Mouse (Mus musculus) kidney, postnatal 25 days (tissue): ENCODE results near the gene Idua.

ENCODE experiments used
- DNase-seq, 2 experiments: peaks; one replicate each; pipeline ENCODE4 v3.0.0; 2021; ENCODE audit warnings: mixed read lengths in 2 of 2

The Idua gene

DNA sequence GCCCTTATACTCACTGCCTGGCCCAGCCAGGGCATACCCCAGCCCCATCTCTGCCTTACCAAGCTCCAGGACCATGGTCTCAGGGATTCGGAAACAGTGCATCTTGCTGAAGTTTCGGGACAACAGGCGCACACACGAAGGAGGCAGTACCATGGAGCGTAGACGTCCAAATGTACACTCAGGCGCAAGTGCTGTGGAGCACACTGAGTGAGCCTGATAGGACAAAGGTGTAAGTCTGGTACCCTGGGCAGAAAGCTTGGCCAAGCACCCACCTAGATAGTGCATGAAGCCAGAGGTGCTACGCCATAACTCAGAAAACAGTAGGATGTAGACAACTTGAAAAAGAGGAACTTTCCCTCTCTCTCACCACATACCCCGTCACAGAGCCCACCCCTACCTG, 4.8 kb upstream of the Idua start:
- DNase-seq = no peak

DNA sequence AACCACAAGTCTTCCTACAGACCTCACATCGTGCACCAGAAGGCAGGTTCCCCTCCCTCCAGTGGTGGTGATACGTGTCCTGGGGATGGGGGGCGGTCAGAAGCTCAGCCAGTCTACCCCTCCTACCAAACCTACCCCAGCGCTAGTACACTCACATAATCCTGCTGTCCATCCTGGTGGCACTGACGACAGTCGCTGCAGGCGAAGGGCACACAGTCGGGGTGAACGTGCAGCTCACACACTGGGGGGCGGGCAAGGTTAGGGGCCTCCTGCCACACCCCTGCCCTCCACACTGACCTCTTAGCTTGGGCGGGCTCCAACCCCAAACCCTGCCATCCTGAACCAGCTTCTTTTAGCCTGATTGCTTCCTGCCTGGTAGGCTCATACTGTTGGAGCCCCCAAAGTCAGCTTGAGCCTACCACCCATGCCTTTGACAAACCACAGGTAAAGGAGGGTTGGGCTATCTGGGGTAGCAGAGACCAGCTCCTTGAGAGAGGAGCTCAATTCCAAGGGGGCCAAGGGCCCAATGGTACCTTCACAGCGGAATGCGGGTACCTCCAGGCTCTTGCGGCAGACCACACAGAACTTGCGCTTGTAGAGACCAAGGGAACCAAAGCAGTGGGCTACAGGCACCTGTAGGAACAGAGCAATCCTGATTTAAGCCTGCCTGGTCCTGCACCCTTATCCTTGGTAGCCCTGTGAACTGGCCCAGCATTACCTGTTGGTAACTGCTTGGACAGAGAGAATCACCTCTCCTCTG, 4.1 kb upstream of the Idua start:
- DNase-seq = no peak

DNA sequence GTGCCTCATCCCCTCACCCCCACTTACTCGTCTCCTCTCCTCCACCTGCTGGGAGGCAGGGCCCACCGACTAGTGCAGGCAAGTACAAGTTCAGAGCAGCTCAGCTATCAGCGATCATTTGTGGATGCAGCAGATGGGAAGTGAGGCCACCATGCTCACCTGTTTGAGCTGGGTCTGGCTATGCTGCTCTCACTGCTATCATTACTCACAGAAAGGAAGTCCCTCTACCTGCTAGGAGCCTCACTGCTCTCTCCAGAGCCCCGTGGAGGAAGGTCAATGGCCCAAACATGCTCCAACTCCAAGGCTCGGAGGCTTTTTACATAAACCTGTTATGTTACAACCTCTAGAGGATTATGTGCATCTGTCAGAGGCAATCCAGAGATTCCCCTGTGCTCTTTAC, 2.7 kb upstream of the Idua start:
- no peak for DNase-seq

DNA sequence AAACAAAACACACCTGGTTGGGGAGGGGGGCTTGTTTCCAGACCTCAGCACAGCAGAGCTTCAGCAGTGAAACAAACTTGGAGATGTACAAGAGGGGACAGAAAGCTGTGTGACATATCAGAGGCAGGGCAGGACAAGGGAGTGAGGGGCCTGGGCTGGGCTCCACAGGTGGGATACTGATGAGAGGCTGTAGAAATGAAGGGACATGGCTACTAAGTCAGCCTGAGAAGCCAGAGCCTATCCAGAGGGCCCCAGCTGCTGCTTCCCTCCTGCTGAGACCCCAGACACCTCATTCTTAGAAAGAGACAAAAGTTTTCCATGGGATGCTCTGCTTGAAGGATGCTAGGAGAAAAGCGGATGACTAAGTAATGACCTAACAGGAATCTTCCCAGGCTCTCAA, 1.5 kb upstream of the Idua start:
- peak in 1 of 2 experiments; percentile 30 for DNase-seq

DNA sequence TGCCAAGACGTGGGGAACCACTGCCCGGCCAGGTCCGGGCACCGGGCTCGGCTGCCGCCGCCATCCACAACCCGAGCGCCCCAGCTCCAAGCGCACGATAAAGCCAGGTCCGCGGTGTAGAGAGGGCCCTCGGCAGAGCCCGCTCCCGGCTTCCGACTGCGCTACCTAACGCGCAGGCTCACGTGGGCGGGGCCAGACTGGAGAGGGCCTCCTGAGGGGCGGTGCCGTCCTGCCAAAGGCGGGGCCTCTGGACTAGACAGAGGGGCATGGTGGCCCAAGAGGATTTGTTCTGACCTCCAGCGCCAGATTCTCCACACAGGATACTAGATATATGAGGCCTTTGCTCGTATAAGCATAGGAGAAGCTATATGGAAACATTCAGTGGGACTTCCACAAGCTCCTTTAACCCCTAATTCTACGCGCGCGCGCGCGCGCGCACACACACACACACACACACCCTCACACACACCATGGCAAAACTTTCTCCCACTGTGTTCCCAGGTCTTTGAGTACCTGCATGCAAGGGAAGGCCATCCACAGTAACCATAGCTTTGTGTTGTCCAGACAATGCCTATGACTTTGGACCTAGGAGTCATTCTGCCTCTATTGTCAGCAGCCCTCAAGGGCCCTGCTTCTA, 619 bp downstream of the Idua start:
- peak; percentile 97 for DNase-seq

DNA sequence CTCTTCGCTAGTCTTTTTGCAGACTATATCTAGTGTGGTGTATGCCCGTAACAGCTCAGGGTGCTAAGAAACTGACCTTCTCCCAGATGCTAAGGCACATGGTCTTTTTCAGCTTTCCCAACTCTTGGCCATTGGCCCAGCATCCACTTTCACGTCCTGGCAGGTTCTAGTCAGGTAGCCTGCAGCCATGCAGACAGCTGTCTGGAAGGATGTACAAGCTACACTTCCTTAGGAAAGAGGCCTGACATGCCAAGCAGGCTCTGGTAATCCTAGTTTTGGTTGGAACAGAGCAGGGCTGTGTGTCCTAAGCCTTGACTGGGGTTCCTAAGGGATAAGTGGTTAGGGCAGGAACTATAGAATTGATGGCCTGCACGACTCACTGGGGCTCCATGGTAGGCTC, 2.6 kb downstream of the Idua start:
- peak in 1 of 2 experiments; percentile 16 for DNase-seq

DNA sequence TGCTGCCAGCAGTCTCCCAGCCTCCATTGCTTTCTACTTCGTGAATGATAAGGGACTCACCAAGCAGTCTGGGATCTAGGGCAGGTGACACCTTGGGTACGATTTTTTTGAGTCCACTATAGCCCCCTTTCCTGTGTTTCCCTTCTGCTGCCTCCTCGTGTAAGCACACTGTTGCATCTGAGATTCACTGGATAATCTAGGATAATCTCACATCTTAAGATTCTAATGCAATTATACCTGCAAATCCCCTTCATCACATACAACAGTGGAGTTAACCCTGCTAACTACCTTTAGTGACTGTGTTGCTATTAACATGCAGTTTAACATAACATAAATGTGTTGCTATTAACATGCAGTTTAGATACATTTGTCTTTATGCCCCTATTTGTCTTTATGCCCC, 4.9 kb downstream of the Idua start:
- no peak for DNase-seq

DNA sequence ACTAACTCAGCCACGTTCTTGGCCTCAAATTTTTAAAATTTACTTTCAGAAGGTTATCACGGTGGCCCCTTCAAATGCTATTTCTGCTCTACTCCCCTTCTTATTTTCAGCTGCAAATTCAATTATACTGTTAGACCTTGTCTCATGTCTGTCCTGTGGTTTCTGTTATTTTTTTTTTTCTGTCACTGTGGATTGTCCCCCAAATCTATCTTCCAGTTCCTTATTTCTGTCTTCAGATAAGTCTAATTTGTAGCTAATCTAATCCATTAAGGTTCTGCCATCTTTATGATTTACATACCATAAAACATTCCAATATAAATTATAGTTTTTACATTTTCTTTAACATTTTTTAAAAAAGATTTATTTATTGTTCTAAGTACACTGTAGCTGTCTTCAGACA, 7.2 kb downstream of the Idua start:
- DNase-seq = no peak

DNA sequence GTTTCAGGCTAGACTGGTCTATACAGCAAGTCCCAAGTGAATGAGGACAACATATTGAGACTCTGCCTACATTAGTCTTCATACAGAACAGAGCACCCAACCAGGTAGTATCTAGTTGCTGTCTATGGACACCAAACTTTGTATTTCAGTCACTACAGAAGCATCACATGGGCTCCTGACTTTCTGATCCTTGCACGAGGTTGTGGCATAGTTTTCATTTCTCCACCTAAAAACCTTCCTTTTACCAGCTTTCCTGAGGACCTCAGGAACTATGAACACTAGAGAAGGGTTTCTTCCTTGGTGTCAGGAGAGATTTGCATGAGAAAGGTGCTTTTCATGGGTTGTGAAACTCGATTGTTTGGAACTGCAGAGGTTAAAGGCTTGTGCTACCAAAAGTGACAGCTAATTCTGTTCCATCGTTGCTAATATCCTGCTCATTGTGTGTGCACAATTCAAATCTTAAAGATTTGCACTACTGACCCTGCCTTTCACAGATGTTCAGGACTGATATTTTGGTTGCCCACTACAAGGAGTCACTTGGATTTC, 8.3 kb downstream of the Idua start:
- peak in 1 of 2 experiments; percentile 18 for DNase-seq

DNA sequence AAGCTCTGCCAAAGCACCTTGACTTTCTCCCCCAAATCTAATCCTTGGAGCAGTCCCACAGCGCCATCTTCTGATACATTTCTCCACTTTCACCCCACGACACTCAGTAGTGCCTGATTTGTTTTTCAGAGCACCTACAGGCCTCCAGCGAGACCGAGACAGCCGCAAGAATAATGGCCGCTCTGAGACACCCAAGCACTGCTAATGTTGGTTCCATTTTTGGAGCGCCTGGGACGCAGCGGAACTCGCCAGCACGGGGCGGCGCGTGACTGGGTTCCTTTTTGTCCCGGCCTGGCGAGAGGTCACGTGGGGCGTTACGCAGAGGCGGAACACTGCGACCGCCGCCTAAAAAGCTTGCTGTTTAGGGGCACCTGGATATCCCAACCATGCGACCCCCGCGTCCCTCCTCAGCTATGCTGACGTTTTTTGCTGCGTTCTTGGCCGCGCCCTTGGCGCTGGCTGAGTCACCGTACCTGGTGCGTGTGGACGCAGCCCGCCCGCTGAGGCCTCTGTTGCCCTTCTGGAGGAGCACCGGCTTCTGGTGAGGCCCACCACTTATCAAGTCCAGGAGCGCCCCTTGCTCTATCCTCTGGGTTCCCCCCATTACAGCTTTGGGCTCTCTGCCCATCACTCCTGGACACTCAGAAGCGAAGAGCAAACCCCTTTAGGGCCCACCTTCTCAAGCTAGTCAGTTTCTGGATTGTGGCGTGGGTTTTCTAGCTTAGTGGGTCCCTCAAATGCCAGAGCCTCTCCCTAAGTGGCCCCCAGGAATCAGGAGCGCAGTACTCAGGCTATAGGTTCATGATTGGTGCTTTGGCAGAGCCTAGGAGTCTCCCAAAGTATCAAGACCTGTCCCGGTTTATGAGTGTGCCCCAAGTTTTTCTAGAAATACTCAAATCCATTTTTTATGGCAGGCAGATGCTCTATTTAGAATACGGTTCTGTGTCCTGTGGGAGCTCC, 9.1 kb downstream of the Idua start, which contains the start of gene Dgkq:
TSS of gene Dgkq (minus strand) at position 696 of the 960 bp plus-strand sequence.
- DNase-seq = peak; percentile 93 to 95

DNA sequence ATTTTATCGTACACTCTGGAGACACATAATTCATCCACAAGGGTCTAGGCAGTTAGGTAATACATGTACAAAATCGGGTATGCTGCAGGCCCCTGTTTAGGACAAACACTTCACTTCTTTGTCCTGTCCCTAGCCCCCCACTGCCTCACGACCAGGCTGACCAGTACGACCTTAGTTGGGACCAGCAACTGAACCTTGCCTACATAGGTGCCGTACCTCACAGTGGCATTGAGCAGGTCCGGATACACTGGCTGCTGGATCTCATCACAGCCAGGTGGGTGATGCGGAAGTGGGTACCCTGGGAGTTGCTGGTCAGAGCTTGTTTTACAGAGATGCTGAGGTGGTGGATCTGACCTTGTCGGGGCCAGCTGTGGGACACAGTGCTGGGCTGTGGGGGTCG, 9.9 kb downstream of the Idua start:
- peak in 1 of 2 experiments; percentile 59 for DNase-seq

DNA sequence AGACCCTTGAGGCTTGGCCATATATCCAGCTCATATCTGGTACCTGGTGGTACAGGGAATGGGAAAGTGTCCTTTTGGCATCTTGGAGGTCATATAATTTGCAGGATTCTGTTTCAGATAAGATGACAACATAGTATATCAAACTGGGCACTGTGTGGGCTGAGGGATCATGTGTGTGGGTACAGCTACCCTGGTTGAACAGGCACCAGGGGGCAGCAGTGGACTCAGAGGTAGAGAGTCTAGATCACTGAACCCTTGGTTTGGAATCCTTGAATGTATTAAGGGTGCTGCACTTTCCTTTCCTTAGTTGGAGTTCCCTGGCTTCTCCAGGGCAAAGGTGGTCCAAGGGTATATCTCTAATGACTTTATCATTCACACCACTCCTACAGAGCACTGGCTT, 10.7 kb downstream of the Idua start:
- DNase-seq = peak; percentile 81 to 84

DNA sequence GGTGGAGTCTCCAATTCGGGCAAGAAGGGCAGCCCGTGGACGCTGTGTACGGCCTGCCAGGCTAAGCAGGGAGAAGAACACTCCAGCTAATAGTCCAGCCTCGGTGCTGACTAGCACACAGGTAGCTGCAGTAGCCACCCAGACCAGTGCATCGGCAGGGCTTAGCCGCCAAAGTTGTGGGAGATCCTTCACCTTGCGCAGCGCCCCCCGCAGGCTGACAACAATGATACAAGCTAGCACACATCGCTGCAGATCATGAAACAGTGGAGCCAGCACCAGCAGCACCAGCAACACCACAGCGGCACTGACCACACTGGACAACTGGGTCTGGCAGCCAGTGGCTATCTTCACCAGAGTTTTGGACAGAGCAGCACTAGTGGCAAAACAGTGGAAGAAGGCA, 11.6 kb downstream of the Idua start:
- DNase-seq = peak in 1 of 2 experiments; percentile 44

DNA sequence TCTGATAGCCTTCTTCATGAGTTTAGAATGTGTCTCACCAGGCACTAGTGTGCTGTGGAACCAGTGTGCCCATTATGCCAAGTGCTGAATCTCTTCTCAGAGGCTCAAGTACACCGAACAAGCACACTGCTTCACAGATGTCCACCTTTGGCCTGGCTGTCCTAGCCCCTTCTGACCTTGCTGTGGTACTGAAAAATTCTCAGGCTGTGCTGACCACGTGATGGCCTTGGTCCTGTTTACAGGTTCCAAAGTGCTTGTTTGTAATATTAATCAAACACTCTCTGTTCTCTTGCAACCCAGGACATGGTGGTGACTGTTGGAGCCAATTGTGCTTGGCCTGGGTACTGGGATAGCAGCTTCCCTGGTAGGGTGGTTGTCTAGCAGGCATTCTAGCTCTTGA, 14.5 kb downstream of the Idua start:
- peak; percentile 77 to 91 for DNase-seq

DNA sequence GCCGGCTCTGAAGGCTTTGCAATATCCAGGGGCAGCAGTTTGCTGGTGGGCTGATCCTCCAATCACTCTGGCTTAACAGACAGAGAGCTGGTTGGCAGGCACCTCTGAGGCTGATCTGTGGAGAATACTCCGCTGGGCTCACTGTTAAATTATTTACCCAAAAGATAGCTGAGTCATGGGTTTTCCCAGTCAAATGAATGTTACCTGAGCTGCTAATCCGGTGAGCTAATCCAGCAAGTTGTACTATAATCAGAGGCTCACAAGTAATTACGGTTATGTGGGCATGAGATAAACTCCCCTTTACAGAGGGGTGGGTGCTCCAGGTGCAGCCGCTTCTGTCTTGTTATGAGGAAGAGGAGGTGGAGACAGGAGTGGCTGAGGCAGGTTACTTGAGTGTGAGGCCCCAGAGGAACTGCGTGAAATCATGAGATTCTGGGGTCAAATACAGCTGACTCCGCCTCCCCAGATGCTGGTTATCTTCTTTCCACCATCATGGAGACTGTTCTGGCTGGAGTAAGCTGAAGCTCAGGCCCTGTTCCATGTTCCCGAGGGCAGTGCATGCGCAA, 15.2 kb downstream of the Idua start, which contains the start of gene Slc26a1:
TSS of gene Slc26a1 (minus strand) at position 319 of the 566 bp plus-strand sequence.
- peak; percentile 71 to 86 for DNase-seq

DNA sequence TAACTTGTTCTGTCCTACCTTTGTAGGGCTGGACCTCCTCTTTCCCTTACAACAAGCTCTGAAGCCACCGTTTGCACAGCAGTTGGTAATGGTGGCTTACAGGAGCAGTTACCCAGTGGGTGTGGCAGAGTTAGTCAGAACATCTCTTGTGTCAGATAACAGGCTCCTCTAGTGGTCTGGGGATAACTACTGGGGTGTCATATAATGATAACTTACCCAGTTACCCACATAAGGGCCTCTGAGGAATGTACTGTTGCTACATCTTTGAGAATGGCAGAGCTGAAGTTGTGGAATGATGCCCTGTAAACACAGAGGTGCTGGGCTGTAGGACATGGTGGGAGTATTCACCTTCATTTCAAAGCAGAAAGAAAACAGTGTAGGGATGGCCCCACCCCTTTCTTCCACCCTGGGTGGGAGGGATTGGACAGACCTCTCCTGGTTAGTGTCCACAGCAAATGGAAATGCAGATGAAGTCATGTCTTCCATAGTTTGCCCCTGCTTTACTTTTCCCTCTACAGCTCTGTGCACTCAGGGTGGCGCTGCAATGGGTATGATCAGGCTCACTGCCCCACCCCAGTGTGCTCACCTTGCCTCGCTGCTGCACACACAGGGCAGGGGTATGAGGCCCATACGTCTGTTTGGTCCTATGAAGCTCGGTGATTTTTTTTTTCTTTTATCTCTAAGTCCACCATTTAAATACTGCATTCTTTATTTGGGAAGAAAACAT, 16.8 kb downstream of the Idua start:
- DNase-seq = peak in 1 of 2 experiments; percentile 67

DNA sequence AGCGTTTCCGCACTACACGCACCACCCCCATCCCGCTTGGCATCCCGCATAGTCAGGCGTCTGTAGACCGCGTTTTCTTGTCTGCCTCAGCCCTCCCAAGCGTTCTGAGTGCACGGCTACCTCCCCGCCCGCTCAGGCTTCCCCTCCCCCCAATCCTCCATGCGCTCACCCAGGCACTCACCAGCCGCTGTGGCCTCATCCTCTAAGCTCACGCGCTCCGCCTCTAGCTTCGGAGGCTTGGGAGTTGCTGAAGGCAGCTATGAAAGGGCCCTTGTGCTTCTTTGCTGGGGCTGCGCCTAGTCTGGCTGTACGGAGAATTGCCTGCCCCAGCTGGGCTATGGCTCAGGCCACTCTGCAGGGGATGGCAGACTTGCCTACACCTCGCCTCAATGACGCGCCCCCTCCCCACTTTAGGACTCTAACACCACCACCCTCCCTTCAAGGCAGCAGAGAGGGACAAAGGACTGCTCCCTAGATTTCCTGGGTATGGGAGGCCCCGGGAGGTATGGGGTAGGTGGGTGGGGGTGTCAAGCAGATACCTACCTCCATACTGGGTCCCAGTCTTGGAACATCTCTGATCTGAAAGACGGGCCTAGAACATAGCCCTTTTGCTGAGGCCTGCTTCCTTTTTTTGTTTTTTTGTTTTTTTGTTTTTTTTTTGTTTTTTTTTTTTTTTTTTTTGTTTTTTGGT, 17.6 kb downstream of the Idua start:
- peak; percentile 68 to 85 for DNase-seq

DNA sequence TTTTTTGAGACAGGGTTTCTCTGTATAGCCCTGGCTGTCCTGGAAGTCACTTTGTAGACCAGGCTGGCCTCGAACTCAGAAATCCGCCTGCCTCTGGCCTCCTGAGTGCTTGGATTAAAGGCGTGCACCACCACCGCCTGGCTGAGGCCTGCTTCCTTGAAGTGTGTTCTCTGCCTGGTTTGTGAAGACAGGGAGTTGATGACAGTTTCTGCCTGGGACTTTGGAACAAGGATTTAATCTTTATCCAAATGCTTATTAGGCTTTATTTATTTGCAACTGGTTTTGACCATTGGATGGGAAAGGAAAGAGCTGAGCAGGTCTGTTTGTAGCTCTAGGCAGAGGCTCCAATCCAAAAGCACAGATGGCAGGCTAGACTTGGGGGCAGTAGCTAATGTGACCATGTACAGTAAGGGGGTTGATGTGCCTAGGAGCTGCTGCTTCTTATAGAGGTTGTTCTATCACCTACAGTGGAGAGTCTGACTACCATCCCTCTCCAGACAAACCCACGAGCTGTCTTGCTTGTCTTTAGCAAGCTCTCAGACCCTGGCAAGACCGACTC, 18.2 kb downstream of the Idua start:
- DNase-seq = peak; percentile 59 to 80

DNA sequence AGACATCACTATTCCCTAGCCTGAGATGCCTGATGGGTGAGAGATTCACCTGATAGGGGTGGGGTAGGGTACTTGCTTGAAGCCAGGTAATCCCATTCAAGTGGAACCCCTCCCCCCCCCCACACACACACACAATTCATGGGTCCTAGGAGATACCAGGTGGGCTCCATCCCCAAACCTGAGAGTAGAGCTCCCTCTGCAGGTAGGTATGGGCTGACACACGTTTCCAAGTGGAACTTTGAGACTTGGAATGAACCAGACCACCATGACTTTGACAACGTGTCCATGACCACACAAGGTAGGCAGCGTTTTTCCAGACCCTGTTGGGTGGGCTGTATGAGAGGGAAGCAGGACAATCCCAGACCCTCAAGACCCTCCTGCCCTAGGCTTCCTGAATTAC, 19.8 kb downstream of the Idua start:
- peak in 1 of 2 experiments; percentile 34 for DNase-seq

DNA sequence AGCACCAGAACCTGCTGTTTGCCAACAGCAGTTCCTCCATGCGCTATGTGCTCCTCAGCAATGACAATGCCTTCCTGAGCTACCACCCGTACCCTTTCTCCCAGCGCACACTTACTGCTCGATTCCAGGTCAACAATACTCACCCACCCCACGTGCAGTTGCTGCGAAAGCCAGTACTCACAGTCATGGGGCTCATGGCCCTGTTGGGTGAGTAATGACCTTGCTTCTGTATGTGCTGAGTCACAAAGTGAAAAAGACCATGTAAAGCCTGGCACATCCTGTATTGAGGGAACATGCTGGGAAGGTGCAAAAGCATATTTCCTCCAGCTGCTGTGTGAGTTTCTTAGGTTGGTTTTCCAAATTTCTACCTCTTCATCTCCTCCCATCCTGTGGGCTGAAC, 20.7 kb downstream of the Idua start:
- no peak for DNase-seq

DNA sequence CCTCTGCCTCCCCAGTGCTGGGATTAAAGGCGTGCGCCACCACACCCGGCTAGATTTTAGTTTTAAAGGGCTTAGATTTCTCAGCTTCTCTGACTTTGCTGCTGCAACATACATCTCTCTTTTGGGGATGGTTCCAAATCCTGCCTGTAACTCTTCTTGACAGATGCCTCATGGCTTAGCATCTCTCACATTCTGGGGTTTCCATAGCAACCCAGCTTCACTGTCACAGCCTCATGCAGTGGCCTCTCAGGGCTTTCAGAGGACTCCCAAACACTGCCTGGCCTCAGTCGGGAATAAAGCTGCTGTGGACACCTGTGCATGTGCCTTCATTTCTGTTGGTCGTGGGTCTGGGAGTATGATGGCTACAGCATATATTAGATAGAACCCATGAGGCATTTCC, 29.0 kb downstream of the Idua start:
- DNase-seq = no peak
